Mouse (Mus musculus): Measurements from ENCODE around the gene Fmod. TPM values are rescaled to one million over a fixed set of nuclear protein-coding genes. Genes with fewer than 3 reads are reported as not detected.

Fmod gene
- total and polyA plus RNA-seq, 3 experiments, result 9.3 to 14.5 (median 9.4) TPM

DNA sequence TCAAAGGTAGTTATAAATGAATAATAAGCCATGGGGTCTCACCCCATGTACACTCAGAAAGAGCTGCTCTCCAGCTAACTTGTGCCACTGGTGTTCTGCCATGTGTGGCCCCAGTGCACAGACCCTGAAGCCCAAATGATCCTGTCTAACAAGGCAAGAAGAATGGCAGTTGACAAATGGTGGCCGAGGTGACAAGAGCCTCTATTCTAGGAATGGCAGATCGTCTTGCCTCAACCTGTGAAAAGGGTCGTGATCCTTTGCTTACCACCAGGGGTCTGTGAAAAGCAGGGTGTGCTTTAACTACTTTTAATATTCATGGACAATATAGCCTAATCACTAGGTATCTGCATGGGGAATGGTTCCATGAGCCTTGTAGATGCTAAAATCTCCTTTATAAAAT lies 37.1 kb downstream of the Fmod start:
- H3K79me2 ChIP-seq (replicated peaks; ENCODE audit: control insufficient read depth, insufficient read depth, low read length), result peaks cover 2% of the 10 kb centered on the region
- intact Hi-C loops (cut with DNase I), result no loop called here
- peaks cover 18% of the 10 kb centered on the region for H3K4me1 ChIP-seq (ENCODE audit: control insufficient read depth, insufficient read depth, low read length)
- WGBS, result 71% methylated on average over 3 of the region's 3 CpGs
- no peak overlapping the region for H3K27ac ChIP-seq
- H3K36me3 ChIP-seq (ENCODE audit: control insufficient read depth, insufficient read depth, low read length), result peaks cover 35% of the 10 kb centered on the region
- no peak for DNase-seq
- no peaks in the 10 kb centered on the region for H3K27me3 ChIP-seq (ENCODE audit: control insufficient read depth, insufficient read depth, low read length)
- no peak overlapping the region for H3K4me3 ChIP-seq
- TF ChIP-seq POLR2A (IDR thresholded peaks at IDR 0.05; ENCODE audit: insufficient read depth, low read depth, low read length) (0 out of 2 replicates have a peak, but pooled peaks have one; percentile 30), CTCF (IDR thresholded peaks at IDR 0.05) (no peak)
- H3K9ac ChIP-seq (ENCODE audit: low read depth, low read length), result no peak overlapping the region

GRCm38 (mm10) chr1:134074606-134075005 lies 37.6 kb downstream of the Fmod start:
- Histone ChIP-seq H3K9ac (ENCODE audit: low read depth, low read length) (no peak overlapping the region), H3K27ac (no peak overlapping the region), H3K79me2 (replicated peaks; ENCODE audit: control insufficient read depth, insufficient read depth, low read length) (peaks cover 2% of the 10 kb centered on the region), H3K27me3 (ENCODE audit: control insufficient read depth, insufficient read depth, low read length) (no peaks in the 10 kb centered on the region), H3K4me3 (no peak overlapping the region), H3K4me1 (ENCODE audit: control insufficient read depth, insufficient read depth, low read length) (peaks cover 18% of the 10 kb centered on the region), H3K36me3 (ENCODE audit: control insufficient read depth, insufficient read depth, low read length) (peaks cover 35% of the 10 kb centered on the region)
- 75% methylated on average over 10 of the region's 10 CpGs for WGBS
- TF ChIP-seq POLR2A (IDR thresholded peaks at IDR 0.05; ENCODE audit: insufficient read depth, low read depth, low read length) (peak; percentile 45; the same call in 1 of the 2 replicates), CTCF (IDR thresholded peaks at IDR 0.05) (no peak)
- intact Hi-C loops (cut with DNase I), result loop anchor here (1.0 kb wide), 1 partner anchor 19 kb away; no protein-coding TSS in a partner anchor
- DNase-seq, result peak in 1 of 2 experiments; percentile 18

DNA sequence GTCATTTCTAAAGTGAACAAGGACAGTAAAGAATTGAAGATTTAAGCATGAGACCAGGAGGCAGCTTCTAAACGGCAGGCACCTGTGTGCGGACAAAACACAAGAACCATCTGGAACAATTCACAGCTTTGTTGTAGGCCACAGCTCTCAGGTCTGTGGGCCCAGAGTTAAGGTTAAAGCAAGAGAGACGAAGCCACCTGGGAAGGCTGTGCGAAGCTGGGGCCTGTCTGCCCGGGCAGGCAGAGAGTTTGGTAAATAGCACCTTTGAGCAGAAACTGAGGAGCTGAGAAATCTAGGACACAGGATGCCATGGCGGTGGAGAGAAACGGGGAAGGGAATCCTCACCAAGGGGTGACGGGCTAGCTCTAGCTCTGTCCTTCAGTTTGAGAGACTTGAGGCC lies 38.5 kb downstream of the Fmod start:
- peak overlapping the region; percentile 96 for H3K27ac ChIP-seq
- TF ChIP-seq EP300 (IDR thresholded peaks at IDR 0.05; ENCODE audit: insufficient read depth, low read depth, low read length) (no peak), CTCF (IDR thresholded peaks at IDR 0.05) (no peak), POLR2A (IDR thresholded peaks at IDR 0.05; ENCODE audit: insufficient read depth, low read depth, low read length) (no peak)
- WGBS, result 73% methylated on average over 8 of the region's 8 CpGs

DNA sequence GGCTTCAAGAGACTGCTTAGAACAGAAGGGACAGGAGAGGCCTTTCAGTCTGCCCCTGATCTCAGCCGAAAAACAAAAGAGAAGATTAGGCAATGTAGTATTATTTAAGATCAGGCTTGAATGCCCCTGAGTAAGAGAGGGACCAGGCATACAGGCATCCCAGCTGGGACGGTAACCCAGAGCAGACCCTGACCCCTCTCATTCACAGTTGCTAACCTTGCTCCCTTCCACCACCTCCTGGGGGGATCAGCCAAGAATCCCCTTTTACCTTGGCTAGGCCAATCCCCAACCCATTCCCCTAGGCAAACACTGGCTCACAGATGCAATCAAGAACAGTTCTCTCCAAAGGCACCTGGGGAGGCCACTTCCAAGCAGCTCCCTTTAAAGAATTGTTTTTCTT lies 39.7 kb downstream of the Fmod start:
- Histone ChIP-seq H3K27ac (peak overlapping the region; percentile 96), H3K36me3 (ENCODE audit: control insufficient read depth, insufficient read depth, low read length) (peaks cover 35% of the 10 kb centered on the region), H3K4me1 (ENCODE audit: control insufficient read depth, insufficient read depth, low read length) (peaks cover 29% of the 10 kb centered on the region), H3K27me3 (ENCODE audit: control insufficient read depth, insufficient read depth, low read length) (no peaks in the 10 kb centered on the region), H3K9ac (ENCODE audit: low read depth, low read length) (peak overlapping the region; percentile 47), H3K79me2 (replicated peaks; ENCODE audit: control insufficient read depth, insufficient read depth, low read length) (peaks cover 2% of the 10 kb centered on the region), H3K4me3 (peak overlapping the region; percentile 65)
- TF ChIP-seq CTCF (IDR thresholded peaks at IDR 0.05), result no peak
- 0 out of 2 replicates have a peak, but pooled peaks have one; percentile 22 for TF ChIP-seq POLR2A (IDR thresholded peaks at IDR 0.05; ENCODE audit: insufficient read depth, low read depth, low read length)
- WGBS, result 61% methylated on average over 2 of the region's 2 CpGs
- intact Hi-C loops (cut with DNase I), result loop anchor here (1.0 kb wide), 1 partner anchor 13 kb away; no protein-coding TSS in a partner anchor
- no peak for DNase-seq

More for the DNA sequence above, 38.5 kb downstream of the Fmod start:
- Histone ChIP-seq H3K4me1 (ENCODE audit: control insufficient read depth, insufficient read depth, low read length) (peaks cover 23% of the 10 kb centered on the region), H3K79me2 (replicated peaks; ENCODE audit: control insufficient read depth, insufficient read depth, low read length) (peaks cover 2% of the 10 kb centered on the region), H3K4me3 (peak overlapping the region; percentile 65), H3K27me3 (ENCODE audit: control insufficient read depth, insufficient read depth, low read length) (no peaks in the 10 kb centered on the region), H3K9ac (ENCODE audit: low read depth, low read length) (peak overlapping the region; percentile 26; the same call in 1 of the 2 replicates), H3K36me3 (ENCODE audit: control insufficient read depth, insufficient read depth, low read length) (peaks cover 35% of the 10 kb centered on the region)
- intact Hi-C loops (cut with DNase I), result loop anchor here (1.0 kb wide), 1 partner anchor 20 kb away; no protein-coding TSS in a partner anchor
- DNase-seq, result peak in 1 of 2 experiments; percentile 6

GRCm38 (mm10) chr1:134077389-134078060 lies 40.5 kb downstream of the Fmod start:
- H3K4me1 ChIP-seq (ENCODE audit: control insufficient read depth, insufficient read depth, low read length), result peaks cover 31% of the 10 kb centered on the region
- intact Hi-C loops (cut with DNase I), result loop anchor here (1.0 kb wide), 2 partner anchors 14 to 22 kb away; no protein-coding TSS in a partner anchor
- 7% methylated on average over 14 of the region's 14 CpGs for WGBS

More at GRCm38 (mm10) chr1:134077389-134078060, 40.5 kb downstream of the Fmod start:
- peak overlapping the region; percentile 96 for H3K27ac ChIP-seq
- peaks cover 35% of the 10 kb centered on the region for H3K36me3 ChIP-seq (ENCODE audit: control insufficient read depth, insufficient read depth, low read length)
- peak overlapping the region; percentile 91 for H3K9ac ChIP-seq (ENCODE audit: low read depth, low read length)
- H3K27me3 ChIP-seq (ENCODE audit: control insufficient read depth, insufficient read depth, low read length), result no peaks in the 10 kb centered on the region
- TF ChIP-seq EP300 (IDR thresholded peaks at IDR 0.05; ENCODE audit: insufficient read depth, low read depth, low read length) (no peak), CTCF (IDR thresholded peaks at IDR 0.05) (peak; percentile 60)
- H3K79me2 ChIP-seq (replicated peaks; ENCODE audit: control insufficient read depth, insufficient read depth, low read length), result peaks cover 2% of the 10 kb centered on the region
- H3K4me3 ChIP-seq, result peak overlapping the region; percentile 65
- peak; percentile 64 to 70 for DNase-seq

All from heart, adult 2 months (tissue).